Mouse (Mus musculus) cerebellum, adult 2 months (tissue): ENCODE measurements around the gene Pxmp4.

ENCODE experiments used
- CTCF ChIP-seq: fragments of 200-500 bp; IDR thresholded peaks from 2 replicates; pipeline ENCODE4 v1.5.1; 2011; ENCODE audit warnings: low read depth, mild to moderate bottlenecking, control low read depth, low read length, moderate library complexity, borderline replicate concordance; ENCODE audit not compliant: insufficient read depth
- POLR2A ChIP-seq: fragments of 200-500 bp; IDR thresholded peaks from 2 replicates; pipeline ENCODE4 v1.6.1; 2011; ENCODE audit warnings: low read length, control low read depth, borderline replicate concordance; ENCODE audit not compliant: insufficient read depth

DNA sequence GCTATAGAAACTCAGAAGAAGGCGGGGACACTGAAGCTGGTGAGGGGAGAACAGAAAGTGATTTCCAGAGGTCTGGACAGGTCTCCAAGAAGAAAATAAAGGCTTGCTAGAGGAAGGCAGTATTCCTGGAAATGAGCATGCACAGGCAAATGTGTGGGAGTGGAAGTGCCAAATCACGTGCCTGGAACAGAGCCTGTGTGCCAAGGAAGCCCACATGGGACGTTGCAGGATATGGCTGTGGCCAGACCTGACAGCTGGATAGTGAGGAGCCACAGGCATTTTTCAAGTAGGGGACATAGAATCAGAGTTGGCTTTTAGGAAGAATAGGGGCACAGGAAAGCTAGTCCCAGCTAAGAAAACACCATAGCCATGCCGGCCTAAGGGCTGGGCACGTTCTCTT is 7.7 kb downstream of the Pxmp4 start:
- TF ChIP-seq POLR2A (no peak), CTCF (no peak)
